Mouse (Mus musculus): ENCODE results near the gene Synpo2l.
"Not testable (repeated sequence)": the region's sequence is repeated elsewhere in the genome, so short reads cannot be mapped to it uniquely, and the experiment has no call there.

Synpo2l gene

GRCm38 (mm10) chr14:20668154-20668810 is at the start of gene Synpo2l:
Synpo2l (minus strand) TSS chr14:20668354.
- DNase-seq, result no peak

DNA sequence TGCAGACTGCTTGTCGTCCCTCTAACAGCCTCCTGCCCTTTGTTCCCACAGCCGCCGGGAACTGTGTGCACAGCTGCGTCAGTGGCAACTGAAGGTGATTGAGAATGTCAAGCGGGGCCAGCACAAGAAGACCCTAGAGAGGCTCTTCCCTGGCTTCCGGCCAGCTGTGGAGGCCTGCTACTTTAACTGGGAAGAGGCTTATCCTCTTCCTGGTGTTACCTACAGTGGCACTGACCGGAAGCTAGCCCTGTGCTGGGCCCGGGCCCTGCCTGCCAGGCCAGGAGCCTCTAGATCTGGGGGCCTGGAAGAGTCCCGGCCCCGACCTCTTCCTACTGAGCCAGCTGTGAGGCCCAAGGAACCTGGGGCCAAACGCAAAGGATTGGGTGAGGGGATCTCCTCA is 45.7 kb upstream of the Synpo2l start:
- no peak for DNase-seq

- DNase-seq, result no peak
Measured at GRCm38 (mm10) chr14:20708239-20708638, 40.1 kb upstream of the Synpo2l start.

GRCm38 (mm10) chr14:20707201-20708190 is 39.3 kb upstream of the Synpo2l start, which contains the start of gene Zswim8:
Zswim8 (plus strand) TSS chr14:20707552.
- DNase-seq, result peak; percentile 92

GRCm38 (mm10) chr14:20703461-20703860 is 35.3 kb upstream of the Synpo2l start:
- not testable (repeated sequence) for DNase-seq

DNA sequence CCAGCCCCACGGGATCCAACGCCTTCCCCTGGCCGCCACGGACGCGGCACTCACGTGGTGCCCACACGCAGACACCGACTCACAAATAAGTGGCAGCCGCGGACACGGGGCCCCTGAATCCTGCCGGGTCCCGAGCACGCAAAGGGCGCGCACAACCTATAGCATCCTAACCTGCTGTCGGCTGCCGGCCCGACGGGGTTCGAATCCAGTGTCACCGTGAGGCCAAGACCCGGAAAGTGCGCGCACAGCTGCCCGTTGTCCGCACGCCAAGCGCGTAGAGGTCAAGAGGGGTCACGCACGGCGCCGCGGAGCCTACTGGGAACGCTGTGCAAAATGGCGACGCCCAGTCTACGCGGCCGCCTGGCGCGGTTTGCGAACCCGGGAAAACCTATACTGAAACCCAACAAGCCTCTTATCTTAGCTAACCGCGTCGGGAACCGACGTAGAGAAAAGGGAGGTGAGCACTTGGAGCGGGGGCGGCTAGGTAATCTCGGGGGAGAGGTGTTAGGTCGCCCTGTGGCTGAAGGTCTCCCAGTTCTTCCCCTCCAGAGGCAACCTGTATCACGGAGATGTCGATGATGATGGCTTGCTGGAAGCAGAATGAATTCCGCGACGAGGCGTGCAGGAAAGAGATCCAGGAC is 34.7 kb upstream of the Synpo2l start, which contains the start of gene Chchd1:
Chchd1 (plus strand) TSS at position 266 of the 641 bp plus-strand sequence.
- peak; percentile 95 for DNase-seq

DNA sequence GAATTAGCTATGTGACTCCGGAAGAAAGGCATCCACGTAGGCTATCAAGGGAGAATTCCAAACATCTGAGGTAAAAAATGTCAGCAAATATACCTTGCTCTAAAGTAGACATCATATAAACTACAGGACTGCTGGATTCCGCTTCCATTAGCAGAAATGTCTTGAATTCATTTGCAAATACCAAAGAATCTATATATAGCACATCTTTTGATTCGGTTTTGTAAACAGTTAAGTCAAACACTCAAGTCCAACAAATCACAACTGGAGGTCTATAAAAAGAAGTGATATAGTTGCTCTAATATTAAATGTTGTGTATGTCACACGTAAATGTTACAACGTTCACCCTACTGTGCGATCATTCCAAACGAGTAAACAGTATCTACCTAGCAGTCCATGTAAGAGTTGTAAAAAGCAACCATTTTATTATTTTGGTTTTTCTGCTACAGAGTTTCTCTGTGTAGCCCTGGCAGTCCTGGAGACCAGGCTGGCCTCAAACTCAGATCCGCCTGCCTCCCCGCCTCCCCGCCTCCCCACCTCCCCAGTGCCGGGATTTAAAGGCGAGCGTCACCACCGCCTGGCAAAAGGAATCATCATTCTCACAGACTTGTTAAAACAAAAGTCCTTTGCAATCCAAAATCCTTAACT is 34.1 kb upstream of the Synpo2l start:
- DNase-seq, result no peak

- DNase-seq, result no peak
Measured at GRCm38 (mm10) chr14:20701554-20701953, 33.4 kb upstream of the Synpo2l start.

DNA sequence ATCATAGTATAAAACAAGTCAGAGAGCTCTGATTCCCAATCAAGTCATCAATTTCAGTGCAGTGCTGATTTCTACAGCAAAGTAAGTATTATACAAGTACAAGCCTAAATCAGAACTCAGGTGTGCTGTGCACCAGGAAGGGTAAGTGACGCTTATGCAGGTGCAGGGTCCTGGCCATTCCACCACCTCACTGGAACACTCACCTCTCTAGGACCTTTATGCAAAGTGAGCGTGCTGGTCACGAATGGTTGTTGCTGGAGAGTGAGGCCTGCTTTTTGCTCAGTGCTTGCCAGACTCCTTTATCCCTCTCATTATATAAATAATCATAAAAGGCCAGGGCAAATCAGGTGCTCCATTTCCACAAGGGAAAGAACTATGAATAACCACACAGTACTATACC is 32.2 kb upstream of the Synpo2l start:
- DNase-seq, result no peak

DNA sequence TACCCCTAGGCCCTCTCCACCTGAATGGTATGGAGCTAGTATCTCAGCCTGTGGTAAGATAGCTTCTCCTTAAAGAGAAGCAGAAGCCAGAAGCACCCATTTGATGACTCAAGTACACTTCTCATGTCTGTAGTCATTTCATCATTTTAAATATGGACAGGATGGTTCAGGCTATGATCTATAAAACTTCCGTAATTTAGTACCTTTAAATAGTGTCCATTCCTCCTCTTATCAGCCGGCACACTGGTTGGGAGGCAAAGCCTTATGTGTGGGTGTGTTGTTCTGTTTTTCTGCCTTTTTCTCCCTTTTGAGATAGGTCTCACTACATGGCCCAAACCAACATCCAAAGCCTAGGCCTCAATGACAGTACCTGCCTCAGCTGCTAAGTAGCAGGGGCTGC is 30.4 kb upstream of the Synpo2l start:
- no peak for DNase-seq

- DNase-seq, result peak; percentile 79
Measured at GRCm38 (mm10) chr14:20696986-20697385, 28.8 kb upstream of the Synpo2l start.

DNA sequence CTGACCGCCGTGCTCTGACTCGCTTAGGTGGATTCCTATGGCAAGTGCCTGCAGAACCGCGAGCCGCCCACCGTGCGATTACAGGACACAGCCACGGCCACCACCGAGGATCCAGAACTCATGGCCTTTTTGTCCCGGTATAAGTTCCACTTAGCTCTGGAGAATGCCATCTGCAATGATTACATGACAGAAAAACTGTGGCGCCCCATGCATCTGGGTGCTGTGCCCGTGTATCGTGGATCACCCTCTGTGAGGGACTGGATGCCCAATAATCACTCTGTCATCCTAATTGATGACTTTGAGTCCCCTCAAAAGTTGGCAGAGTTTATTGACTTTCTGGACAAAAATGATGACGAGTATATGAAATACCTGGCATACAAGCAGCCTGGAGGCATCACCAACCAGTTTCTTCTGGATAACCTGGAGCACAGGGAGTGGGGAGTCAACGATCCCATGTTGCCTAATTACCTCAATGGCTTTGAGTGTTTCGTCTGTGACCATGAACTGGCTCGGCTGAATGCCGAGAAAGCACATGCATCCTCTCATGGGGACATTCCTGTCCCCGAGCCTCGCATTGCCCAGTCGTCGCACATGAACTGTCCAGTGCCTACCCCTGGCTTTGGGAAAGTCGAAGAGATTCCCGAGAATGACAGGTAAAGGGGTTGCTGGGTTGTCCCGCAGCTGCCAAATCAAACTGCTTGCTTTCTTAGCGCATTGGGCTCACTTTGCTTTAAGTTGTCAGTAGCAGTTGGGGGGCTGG is 27.8 kb upstream of the Synpo2l start:
- DNase-seq, result peak; percentile 27

GRCm38 (mm10) chr14:20694884-20695760 is 27.0 kb upstream of the Synpo2l start, which contains the start of gene Fut11:
Fut11 (plus strand) TSS chr14:20694968.
- peak; percentile 94 for DNase-seq

- no peak for DNase-seq
Measured at GRCm38 (mm10) chr14:20694185-20694883, 26.2 kb upstream of the Synpo2l start.

DNA sequence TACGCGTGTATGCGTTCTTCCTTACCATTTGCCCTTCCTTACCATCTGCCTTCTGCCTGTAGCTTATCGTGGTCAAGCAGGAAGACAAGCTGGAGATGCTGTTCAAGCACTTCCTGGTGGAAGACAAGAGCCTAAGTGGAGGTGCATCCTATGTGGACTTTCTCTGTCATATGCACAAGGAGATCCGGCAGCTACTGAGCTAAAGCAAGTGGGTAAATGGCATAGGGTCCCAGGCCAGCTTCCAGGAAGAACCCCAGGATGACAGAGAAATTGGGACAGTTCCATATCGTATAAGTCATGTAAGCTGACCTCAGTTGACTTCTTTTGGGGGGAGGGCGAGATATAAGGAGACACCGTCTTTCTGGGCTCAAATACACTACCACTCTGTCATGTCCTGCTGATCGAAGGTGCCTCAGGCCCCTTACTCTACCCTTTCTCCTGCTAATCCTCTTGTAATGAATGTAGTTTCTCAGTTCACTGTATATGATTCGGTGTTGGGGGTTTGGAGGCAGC is 25.5 kb upstream of the Synpo2l start:
- DNase-seq, result no peak

- no peak for DNase-seq
Measured at GRCm38 (mm10) chr14:20691772-20692171, 23.6 kb upstream of the Synpo2l start.

DNA sequence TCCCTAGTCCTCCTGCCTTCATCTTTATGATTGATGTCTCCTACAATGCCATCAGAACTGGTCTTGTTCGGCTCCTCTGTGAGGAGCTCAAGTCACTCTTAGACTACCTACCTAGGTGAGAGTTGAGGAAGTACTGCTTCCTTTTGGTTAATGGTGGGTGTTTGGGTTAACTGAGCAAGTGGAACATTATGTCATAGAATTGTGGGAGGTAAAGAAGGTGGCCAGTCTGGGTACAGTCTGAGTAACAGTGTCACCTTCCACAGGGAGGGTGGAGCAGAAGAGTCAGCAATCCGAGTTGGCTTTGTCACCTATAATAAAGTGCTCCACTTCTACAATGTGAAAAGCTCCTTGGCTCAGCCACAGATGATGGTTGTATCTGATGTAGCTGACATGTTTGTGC is 20.9 kb upstream of the Synpo2l start:
- no peak for DNase-seq

- DNase-seq, result no peak
Measured at GRCm38 (mm10) chr14:20686576-20686975, 18.4 kb upstream of the Synpo2l start.

GRCm38 (mm10) chr14:20682498-20682897 is 14.3 kb upstream of the Synpo2l start:
- DNase-seq, result peak; percentile 20

- DNase-seq, result no peak
Measured at GRCm38 (mm10) chr14:20681742-20682141, 13.6 kb upstream of the Synpo2l start.
